Mouse (Mus musculus) hindbrain, embryonic 10.5 days (tissue): Measurements from ENCODE around the gene Mettl26. TPM values are rescaled to one million over a fixed set of nuclear protein-coding genes. Genes with fewer than 3 reads are reported as not detected.

Source experiments
- DNase-seq: peaks from one replicate; pipeline ENCODE4 v3.0.0-alpha.2; 2017; ENCODE audit warnings: low spot score
- H3K27ac ChIP-seq: fragments of 300-500 bp; sonication (generic); 2 replicates; pipeline ENCODE4 v1.5.1; 2016; ENCODE audit warnings: mild to moderate bottlenecking, moderate library complexity
- H3K27me3 ChIP-seq: fragments of 300-500 bp; sonication (generic); 2 replicates; pipeline ENCODE4 v1.6.1; 2016; ENCODE audit warnings: mild to moderate bottlenecking; ENCODE audit not compliant: poor library complexity, insufficient read depth, severe bottlenecking
- H3K36me3 ChIP-seq: fragments of 300-500 bp; sonication (generic); 2 replicates; pipeline ENCODE4 v1.6.1; 2016; ENCODE audit warnings: mild to moderate bottlenecking, moderate library complexity
- H3K4me1 ChIP-seq: fragments of 300-500 bp; sonication (generic); replicated peaks from 2 replicates; pipeline ENCODE4 v1.6.1; 2016; ENCODE audit warnings: mild to moderate bottlenecking
- H3K4me3 ChIP-seq: fragments of 300-500 bp; sonication (generic); 2 replicates; pipeline ENCODE4 v1.5.1; 2016; ENCODE audit warnings: mild to moderate bottlenecking, moderate library complexity
- H3K9me3 ChIP-seq: fragments of 300-500 bp; sonication (generic); 2 replicates; pipeline ENCODE4 v1.6.1; 2016; ENCODE audit warnings: mild to moderate bottlenecking, moderate library complexity
- WGBS: fragments of 180-500 bp; shearing (Covaris S2); methylation state at CpG from one replicate; pipeline ENCODE4 v1.1.7; 2016; 5-methylcytosine and 5-hydroxymethylcytosine counted together
- polyA plus RNA-seq: library from polyadenylated mRNA; unstranded; fragments of >200 nt; fragmentation: Nextera tagmentation; extraction: Ambion mirVana; gene quantifications from 2 replicates; pipeline ENCODE4 v1.2.1, GENCODE M21; 2016

Mettl26 gene
- polyA plus RNA-seq = 69.9 and 73.9 TPM in 2 replicates

DNA sequence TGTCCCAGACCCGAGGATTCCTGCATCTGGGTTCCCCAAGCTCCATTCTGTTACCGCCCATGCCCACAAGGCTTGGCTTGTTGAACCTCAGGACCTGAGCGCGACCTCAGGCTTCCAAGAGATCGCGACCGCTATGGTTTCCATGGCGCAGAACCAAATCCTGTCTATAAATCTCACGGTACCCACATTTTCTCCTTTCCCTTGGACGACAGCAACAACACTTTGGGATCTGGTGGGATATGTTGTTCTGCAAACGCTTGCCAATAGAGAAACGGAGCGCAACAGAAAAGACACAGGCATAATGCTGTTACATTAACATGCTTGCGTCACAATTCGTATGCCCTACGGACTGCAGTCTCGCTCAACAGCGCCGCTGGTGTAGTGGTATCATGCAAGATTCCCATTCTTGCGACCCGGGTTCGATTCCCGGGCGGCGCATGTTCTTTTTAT is at the start of gene Mettl26:
Mettl26 (plus strand) TSS at position 354 of the 450 bp plus-strand sequence.
- peak; percentile 93 for DNase-seq
- no peaks in the 10 kb centered on the region for H3K27me3 ChIP-seq
- no peaks in the 10 kb centered on the region for H3K9me3 ChIP-seq
- H3K4me3 ChIP-seq = peak within 1 kb of the TSS; percentile 73
- H3K36me3 ChIP-seq = peaks cover 30% of the 10 kb centered on the region
- WGBS = under 1% methylated on average over 25 of the region's 25 CpGs
- H3K27ac ChIP-seq = peak within 1 kb of the TSS; percentile 92
- peaks cover 60% of the 10 kb centered on the region for H3K4me1 ChIP-seq

DNA sequence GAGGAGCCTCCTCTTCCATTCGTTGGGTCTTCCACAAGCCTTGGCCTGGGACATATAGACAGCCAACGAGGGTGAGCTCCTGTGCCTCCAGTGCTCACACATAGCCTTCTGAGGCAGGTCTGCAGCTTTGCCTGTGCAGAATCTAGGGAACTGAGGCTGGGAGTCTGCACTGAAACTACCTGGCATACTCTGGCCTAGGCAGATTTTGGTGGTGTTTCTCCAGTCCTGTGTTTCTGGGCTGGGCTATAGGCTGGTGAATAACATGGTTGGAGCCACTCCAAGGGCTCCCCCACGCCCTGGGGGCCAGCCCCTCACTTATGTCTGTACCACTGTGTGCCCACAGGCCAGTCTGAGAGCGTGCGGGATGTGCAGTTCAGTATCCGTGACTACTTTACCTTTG is 49.6 kb upstream of the Mettl26 start:
- Histone ChIP-seq H3K4me3 (peak overlapping the region; percentile 76), H3K36me3 (peaks cover 41% of the 10 kb centered on the region), H3K4me1 (peaks cover 70% of the 10 kb centered on the region), H3K27me3 (peaks cover 10% of the 10 kb centered on the region), H3K27ac (no peak overlapping the region), H3K9me3 (no peaks in the 10 kb centered on the region)
- no peak for DNase-seq
- WGBS = 87% methylated on average over 6 of the region's 6 CpGs

DNA sequence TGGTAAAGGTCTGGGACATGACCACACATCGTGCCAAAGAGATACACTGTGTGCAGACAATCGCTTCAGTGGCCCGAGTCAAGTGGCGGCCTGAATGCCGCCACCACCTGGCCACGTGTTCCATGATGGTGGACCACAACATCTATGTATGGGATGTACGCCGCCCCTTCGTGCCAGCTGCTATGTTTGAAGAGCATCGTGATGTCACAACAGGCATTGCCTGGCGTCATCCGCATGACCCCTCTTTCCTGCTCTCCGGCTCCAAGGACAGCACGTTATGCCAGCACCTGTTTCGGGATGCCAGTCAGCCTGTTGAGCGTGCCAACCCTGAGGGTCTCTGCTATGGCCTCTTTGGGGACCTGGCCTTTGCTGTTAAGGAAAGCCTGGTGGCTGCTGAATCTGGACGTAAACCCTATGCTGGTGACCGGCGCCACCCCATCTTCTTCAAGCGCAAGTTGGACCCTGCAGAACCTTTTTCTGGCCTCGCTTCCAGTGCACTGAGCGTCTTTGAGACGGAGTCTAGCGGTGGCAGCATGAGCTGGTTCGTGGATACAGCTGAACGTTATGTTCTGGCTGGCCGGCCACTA is 48.8 kb upstream of the Mettl26 start:
- no peak for DNase-seq
- peaks cover 49% of the 10 kb centered on the region for H3K36me3 ChIP-seq

DNA sequence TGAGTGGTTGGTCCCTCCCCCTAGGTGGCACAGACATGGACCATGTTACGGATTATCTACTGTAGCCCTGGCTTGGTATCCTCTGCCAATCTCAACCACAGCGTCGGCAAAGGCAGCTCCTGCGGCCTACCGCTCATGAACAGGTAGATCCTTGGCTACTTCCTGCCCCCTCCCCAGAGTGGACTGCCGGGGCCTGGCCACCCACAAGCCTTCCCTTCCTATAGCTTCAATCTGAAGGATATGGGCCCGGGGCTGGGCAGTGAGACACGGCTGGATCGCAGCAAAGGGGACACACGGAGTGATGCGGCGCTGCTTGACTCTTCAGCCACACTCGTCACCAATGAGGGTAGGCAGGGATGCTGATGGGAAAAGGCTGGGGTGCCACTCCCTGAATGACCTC is 47.9 kb upstream of the Mettl26 start:
- Histone ChIP-seq H3K27ac (no peak overlapping the region), H3K4me3 (0 out of 2 replicates have a peak overlapping the region, but pooled peaks have one; percentile 14), H3K27me3 (no peaks in the 10 kb centered on the region; the same call in 1 of the 2 replicates), H3K4me1 (peaks cover 87% of the 10 kb centered on the region), H3K9me3 (no peaks in the 10 kb centered on the region), H3K36me3 (peaks cover 58% of the 10 kb centered on the region)
- DNase-seq = no peak
- WGBS = 95% methylated on average over 13 of the region's 13 CpGs

More for the DNA sequence above, 48.8 kb upstream of the Mettl26 start:
- no peak overlapping the region for H3K27ac ChIP-seq
- H3K9me3 ChIP-seq = no peaks in the 10 kb centered on the region
- 0 out of 2 replicates have a peak overlapping the region, but pooled peaks have one; percentile 76 for H3K4me3 ChIP-seq
- peaks cover 78% of the 10 kb centered on the region for H3K4me1 ChIP-seq
- peaks cover 2% of the 10 kb centered on the region; the same call in 1 of the 2 replicates for H3K27me3 ChIP-seq
- 97% methylated on average over 27 of the region's 27 CpGs for WGBS

DNA sequence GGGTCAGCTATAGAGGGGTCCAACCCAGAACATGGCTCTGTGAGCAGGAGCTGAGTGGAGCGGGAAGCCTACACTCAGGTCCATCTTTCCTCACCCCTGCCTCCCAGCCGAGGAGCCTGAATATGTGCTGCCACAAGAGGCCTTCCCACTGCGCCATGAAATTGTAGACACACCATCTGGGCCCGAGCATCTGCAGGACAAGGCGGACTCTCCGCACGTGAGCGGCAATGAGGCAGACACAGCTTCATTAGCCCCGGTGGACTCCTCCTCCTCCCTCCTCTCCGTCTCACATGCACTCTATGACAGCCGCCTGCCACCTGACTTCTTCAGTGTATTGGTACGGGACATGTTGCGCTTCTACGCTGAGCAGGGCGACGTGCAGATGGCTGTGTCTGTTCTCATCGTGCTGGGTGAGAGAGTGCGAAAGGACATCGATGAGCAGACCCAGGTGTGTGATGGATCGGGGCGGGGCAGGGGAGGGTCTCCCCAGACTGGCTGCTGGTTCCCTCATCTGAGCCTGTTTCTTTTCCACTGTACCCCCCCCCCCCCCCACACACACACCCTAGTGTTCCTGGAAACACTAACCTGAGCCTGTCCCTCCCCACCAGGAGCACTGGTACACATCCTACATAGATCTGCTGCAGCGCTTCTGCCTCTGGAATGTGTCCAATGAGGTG is 47.2 kb upstream of the Mettl26 start:
- peak overlapping the region; percentile 95; the same call in 1 of the 2 replicates for H3K27ac ChIP-seq
- peaks cover 90% of the 10 kb centered on the region for H3K4me1 ChIP-seq
- no peaks in the 10 kb centered on the region for H3K9me3 ChIP-seq
- H3K36me3 ChIP-seq = peaks cover 60% of the 10 kb centered on the region
- peak overlapping the region; percentile 26 for H3K4me3 ChIP-seq
- WGBS = 93% methylated on average over 22 of the region's 22 CpGs
- H3K27me3 ChIP-seq = no peaks in the 10 kb centered on the region
- DNase-seq = no peak

DNA sequence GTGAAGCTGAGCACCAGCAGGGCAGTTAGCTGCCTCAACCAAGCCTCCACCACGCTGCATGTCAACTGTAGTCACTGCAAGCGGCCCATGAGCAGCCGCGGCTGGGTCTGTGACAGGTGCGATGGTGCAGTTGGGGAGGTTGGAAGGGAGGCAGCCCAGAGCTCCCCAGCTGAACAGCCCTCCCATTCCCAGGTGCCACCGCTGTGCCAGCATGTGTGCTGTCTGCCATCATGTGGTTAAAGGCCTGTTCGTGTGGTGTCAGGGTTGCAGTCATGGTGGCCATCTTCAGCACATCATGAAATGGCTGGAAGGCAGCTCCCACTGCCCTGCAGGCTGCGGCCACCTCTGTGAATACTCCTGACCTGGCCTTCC is 46.7 kb upstream of the Mettl26 start:
- DNase-seq = no peak
- H3K9me3 ChIP-seq = no peaks in the 10 kb centered on the region
- H3K4me3 ChIP-seq = peak overlapping the region; percentile 73
- H3K4me1 ChIP-seq = peaks cover 86% of the 10 kb centered on the region
- WGBS = 87% methylated on average over 8 of the region's 8 CpGs
- peaks cover 60% of the 10 kb centered on the region for H3K36me3 ChIP-seq
- H3K27ac ChIP-seq = peak overlapping the region; percentile 95
- no peaks in the 10 kb centered on the region for H3K27me3 ChIP-seq

- peak within 1 kb of the TSS; percentile 95 for H3K27ac ChIP-seq
- peaks cover 90% of the 10 kb centered on the region for H3K4me1 ChIP-seq
- no peaks in the 10 kb centered on the region for H3K27me3 ChIP-seq
- H3K4me3 ChIP-seq = peak within 1 kb of the TSS; percentile 73
- H3K36me3 ChIP-seq = peaks cover 60% of the 10 kb centered on the region
- peak; percentile 88 for DNase-seq
- 1% methylated on average over 32 of the region's 32 CpGs for WGBS
- H3K9me3 ChIP-seq = no peaks in the 10 kb centered on the region
Observed at GRCm38 (mm10) chr17:25828712-25829557, 45.9 kb upstream of the Mettl26 start, which contains the start of gene Jmjd8. Gene Jmjd8, plus strand, starts transcription at chr17:25828867.

GRCm38 (mm10) chr17:25829558-25830017 is 45.3 kb upstream of the Mettl26 start:
- DNase-seq = peak; percentile 29
- H3K9me3 ChIP-seq = no peaks in the 10 kb centered on the region
- peak overlapping the region; percentile 73 for H3K4me3 ChIP-seq
- H3K36me3 ChIP-seq = peaks cover 61% of the 10 kb centered on the region
- peaks cover 90% of the 10 kb centered on the region for H3K4me1 ChIP-seq
- H3K27ac ChIP-seq = peak overlapping the region; percentile 95
- H3K27me3 ChIP-seq = no peaks in the 10 kb centered on the region
- WGBS = 37% methylated on average over 8 of the region's 8 CpGs

DNA sequence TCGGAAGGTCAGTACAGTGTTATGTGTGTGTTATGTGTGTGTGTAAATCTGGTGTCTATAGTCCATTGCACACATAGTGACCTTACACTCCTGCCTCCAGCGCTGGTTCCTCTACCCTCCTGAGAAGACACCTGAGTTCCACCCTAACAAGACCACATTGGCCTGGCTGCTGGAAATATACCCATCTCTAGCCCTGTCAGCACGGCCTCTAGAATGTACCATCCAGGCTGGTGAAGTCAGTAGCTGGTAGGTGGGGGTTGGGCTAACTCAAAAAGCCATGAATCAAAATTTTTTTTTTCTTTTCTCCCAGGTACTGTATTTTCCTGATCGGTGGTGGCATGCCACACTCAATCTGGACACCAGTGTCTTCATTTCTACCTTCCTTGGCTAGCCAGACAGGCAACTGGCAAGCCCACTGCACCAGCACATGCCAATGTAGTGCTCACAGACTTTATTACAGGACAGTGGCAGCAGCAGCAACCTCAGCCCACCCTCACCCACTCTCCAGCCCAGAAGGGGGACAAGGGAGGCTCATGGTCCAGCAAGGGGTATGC is 44.6 kb upstream of the Mettl26 start:
- Histone ChIP-seq H3K27ac (0 out of 2 replicates have a peak overlapping the region, but pooled peaks have one; percentile 95), H3K9me3 (no peaks in the 10 kb centered on the region), H3K27me3 (no peaks in the 10 kb centered on the region), H3K4me3 (peak overlapping the region; percentile 73), H3K4me1 (peaks cover 90% of the 10 kb centered on the region), H3K36me3 (peaks cover 66% of the 10 kb centered on the region)
- DNase-seq = no peak
- 90% methylated on average over 4 of the region's 4 CpGs for WGBS

- no peak for DNase-seq
- WGBS = 91% methylated on average over 14 of the region's 14 CpGs
Observed at GRCm38 (mm10) chr17:25830806-25831431, 44.0 kb upstream of the Mettl26 start.

GRCm38 (mm10) chr17:25831451-25832281 is 43.2 kb upstream of the Mettl26 start:
- WGBS = 69% methylated on average over 21 of the region's 21 CpGs
- no peak for DNase-seq
- H3K4me3 ChIP-seq = peak overlapping the region; percentile 73
- H3K27ac ChIP-seq = peak overlapping the region; percentile 97
- peaks cover 62% of the 10 kb centered on the region for H3K36me3 ChIP-seq
- no peaks in the 10 kb centered on the region for H3K27me3 ChIP-seq
- no peaks in the 10 kb centered on the region for H3K9me3 ChIP-seq
- peaks cover 91% of the 10 kb centered on the region for H3K4me1 ChIP-seq

More at GRCm38 (mm10) chr17:25830806-25831431, 44.0 kb upstream of the Mettl26 start:
- Histone ChIP-seq H3K4me1 (peaks cover 91% of the 10 kb centered on the region), H3K27ac (no peak overlapping the region), H3K27me3 (no peaks in the 10 kb centered on the region), H3K36me3 (peaks cover 66% of the 10 kb centered on the region), H3K9me3 (no peaks in the 10 kb centered on the region), H3K4me3 (peak overlapping the region; percentile 73)
